Mouse (Mus musculus): ENCODE data around the gene Pex11a. TPM values are rescaled to one million over a fixed set of nuclear protein-coding genes. Genes with fewer than 3 reads are reported as not detected.
"Not testable (repeated sequence)": the region's sequence is repeated elsewhere in the genome, so short reads cannot be mapped to it uniquely, and the experiment has no call there.

Gene Pex11a
- polyA plus RNA-seq (2015; fragmentation: Nextera tagmentation; extraction: Ambion mirVana) = 11.4 and 12.2 TPM in 2 replicates

GRCm38 (mm10) chr7:79742659-79743536 is at the start of gene Pex11a, which contains the start of gene Wdr93:
Gene Pex11a, minus strand, starts transcription at chr7:79743131.
Gene Wdr93, plus strand, starts transcription at chr7:79743163.
- H3K27ac ChIP-seq = no peak within 1 kb of the TSS
- 0 out of 2 replicates have a peak, but pooled peaks cover 4% of the 10 kb centered on the region for H3K36me3 ChIP-seq
- peak; percentile 85 for ATAC-seq (replicated peaks; ENCODE audit: low FRiP score)
- no peaks in the 10 kb centered on the region for H3K9me3 ChIP-seq (replicated peaks)
- peak within 1 kb of the TSS; percentile 79 for H3K4me3 ChIP-seq (replicated peaks)
- peak within 1 kb of the TSS; percentile 63 for H3K9ac ChIP-seq
- peak within 1 kb of the TSS; percentile 99 for H3K4me2 ChIP-seq
- 2% methylated on average over 46 of the region's 46 CpGs for WGBS
- no peaks in the 10 kb centered on the region for H3K27me3 ChIP-seq
- H3K4me1 ChIP-seq = peaks cover 7% of the 10 kb centered on the region

GRCm38 (mm10) chr7:79789812-79790211 is 46.9 kb upstream of the Pex11a start:
- H3K4me3 ChIP-seq (replicated peaks); H3K27ac ChIP-seq; H3K4me2 ChIP-seq; H3K36me3 ChIP-seq; H3K9me3 ChIP-seq (replicated peaks); ATAC-seq (replicated peaks; ENCODE audit: low FRiP score); H3K9ac ChIP-seq: not testable (repeated sequence)
- H3K27me3 ChIP-seq = peaks cover 69% of the 10 kb centered on the region
- H3K4me1 ChIP-seq = peaks cover 21% of the 10 kb centered on the region
- WGBS = 33% methylated on average over 2 of the region's 2 CpGs

- H3K4me3 ChIP-seq (replicated peaks) = no peak overlapping the region
- 22% methylated on average over 6 of the region's 6 CpGs for WGBS
- H3K27me3 ChIP-seq = peaks cover 33% of the 10 kb centered on the region
- 0 out of 2 replicates have a peak, but pooled peaks have one; percentile 56 for ATAC-seq (replicated peaks; ENCODE audit: low FRiP score)
- no peak overlapping the region for H3K27ac ChIP-seq
- no peaks in the 10 kb centered on the region for H3K9me3 ChIP-seq (replicated peaks)
- no peak overlapping the region for H3K9ac ChIP-seq
- H3K4me2 ChIP-seq = no peak overlapping the region
- H3K36me3 ChIP-seq = no peaks in the 10 kb centered on the region
- H3K4me1 ChIP-seq = peaks cover 5% of the 10 kb centered on the region
Observed at GRCm38 (mm10) chr7:79786295-79786694, 43.4 kb upstream of the Pex11a start.

- Histone ChIP-seq H3K4me3 (replicated peaks) (no peak overlapping the region), H3K9ac (no peak overlapping the region), H3K4me2 (no peak overlapping the region), H3K27me3 (peaks cover 5% of the 10 kb centered on the region), H3K9me3 (replicated peaks) (no peaks in the 10 kb centered on the region), H3K36me3 (no peaks in the 10 kb centered on the region), H3K27ac (no peak overlapping the region), H3K4me1 (peaks cover 9% of the 10 kb centered on the region)
- WGBS = 82% methylated on average over 2 of the region's 2 CpGs
- no peak for ATAC-seq (replicated peaks; ENCODE audit: low FRiP score)
Observed at GRCm38 (mm10) chr7:79782516-79782855, 39.6 kb upstream of the Pex11a start.

- Histone ChIP-seq H3K4me3 (replicated peaks) (no peak overlapping the region), H3K9ac (no peak overlapping the region), H3K27me3 (no peaks in the 10 kb centered on the region), H3K36me3 (no peaks in the 10 kb centered on the region), H3K9me3 (replicated peaks) (no peaks in the 10 kb centered on the region), H3K4me1 (peaks cover 9% of the 10 kb centered on the region), H3K4me2 (no peak overlapping the region), H3K27ac (no peak overlapping the region)
- 78% methylated on average over 11 of the region's 11 CpGs for WGBS
- no peak for ATAC-seq (replicated peaks; ENCODE audit: low FRiP score)
Observed at GRCm38 (mm10) chr7:79781826-79782515, 39.0 kb upstream of the Pex11a start.

GRCm38 (mm10) chr7:79780647-79781626 is 38.0 kb upstream of the Pex11a start:
- 0 out of 2 replicates have a peak overlapping the region, but pooled peaks have one; percentile 23 for H3K27ac ChIP-seq
- peak overlapping the region; percentile 33 for H3K4me3 ChIP-seq (replicated peaks)
- H3K27me3 ChIP-seq = no peaks in the 10 kb centered on the region
- WGBS = 29% methylated on average over 16 of the region's 16 CpGs
- H3K9me3 ChIP-seq (replicated peaks) = no peaks in the 10 kb centered on the region
- H3K4me2 ChIP-seq = peak overlapping the region; percentile 62
- H3K9ac ChIP-seq = peak overlapping the region; percentile 40; the same call in 1 of the 2 replicates
- H3K36me3 ChIP-seq = no peaks in the 10 kb centered on the region
- ATAC-seq (replicated peaks; ENCODE audit: low FRiP score) = peak; percentile 49; the same call in 1 of the 2 replicates
- H3K4me1 ChIP-seq = peaks cover 9% of the 10 kb centered on the region

- WGBS = 46% methylated on average over 15 of the region's 15 CpGs
- H3K4me2 ChIP-seq = no peak overlapping the region
Observed at GRCm38 (mm10) chr7:79771561-79772512, 28.9 kb upstream of the Pex11a start.

GRCm38 (mm10) chr7:79769664-79770063 is 26.7 kb upstream of the Pex11a start:
- H3K4me2 ChIP-seq = no peak overlapping the region
- no peaks in the 10 kb centered on the region for H3K36me3 ChIP-seq
- H3K27ac ChIP-seq = no peak overlapping the region
- H3K9me3 ChIP-seq (replicated peaks) = no peaks in the 10 kb centered on the region
- 80% methylated on average over 3 of the region's 3 CpGs for WGBS
- no peak overlapping the region for H3K9ac ChIP-seq
- no peaks in the 10 kb centered on the region for H3K4me1 ChIP-seq
- no peak overlapping the region for H3K4me3 ChIP-seq (replicated peaks)
- H3K27me3 ChIP-seq = no peaks in the 10 kb centered on the region; the same call in 1 of the 2 replicates
- ATAC-seq (replicated peaks; ENCODE audit: low FRiP score) = no peak

More at GRCm38 (mm10) chr7:79771561-79772512, 28.9 kb upstream of the Pex11a start:
- H3K36me3 ChIP-seq = no peaks in the 10 kb centered on the region
- H3K9ac ChIP-seq = no peak overlapping the region
- H3K4me3 ChIP-seq (replicated peaks) = no peak overlapping the region
- H3K27me3 ChIP-seq = no peaks in the 10 kb centered on the region; the same call in 1 of the 2 replicates
- H3K27ac ChIP-seq = no peak overlapping the region
- H3K9me3 ChIP-seq (replicated peaks) = no peaks in the 10 kb centered on the region
- H3K4me1 ChIP-seq = no peaks in the 10 kb centered on the region
- ATAC-seq (replicated peaks; ENCODE audit: low FRiP score) = no peak

GRCm38 (mm10) chr7:79765991-79766390 is 23.1 kb upstream of the Pex11a start:
- no peaks in the 10 kb centered on the region for H3K4me1 ChIP-seq
- H3K4me3 ChIP-seq (replicated peaks) = no peak overlapping the region
- no peaks in the 10 kb centered on the region for H3K36me3 ChIP-seq
- H3K9me3 ChIP-seq (replicated peaks) = no peaks in the 10 kb centered on the region
- no peaks in the 10 kb centered on the region for H3K27me3 ChIP-seq
- WGBS = 41% methylated on average over 1 of the region's 1 CpGs
- H3K27ac ChIP-seq = no peak overlapping the region
- H3K9ac ChIP-seq = no peak overlapping the region
- no peak for ATAC-seq (replicated peaks; ENCODE audit: low FRiP score)
- H3K4me2 ChIP-seq = no peak overlapping the region

- Histone ChIP-seq H3K27me3 (no peaks in the 10 kb centered on the region), H3K4me3 (replicated peaks) (no peak overlapping the region), H3K9me3 (replicated peaks) (no peaks in the 10 kb centered on the region), H3K4me2 (no peak overlapping the region), H3K9ac (no peak overlapping the region), H3K4me1 (no peaks in the 10 kb centered on the region), H3K27ac (no peak overlapping the region), H3K36me3 (no peaks in the 10 kb centered on the region)
- ATAC-seq (replicated peaks; ENCODE audit: low FRiP score) = no peak
- WGBS = 80% methylated on average over 8 of the region's 8 CpGs
Observed at GRCm38 (mm10) chr7:79762106-79762505, 19.2 kb upstream of the Pex11a start.
